Mouse (Mus musculus) gastrocnemius, adult 8-10 months (tissue): ENCODE measurements around the gene Gpatch3. TPM values are rescaled to one million over a fixed set of nuclear protein-coding genes. Genes with fewer than 3 reads are reported as not detected.

ENCODE experiments used
- DNase-seq, 2 experiments: peaks; one replicate each; pipeline ENCODE4 v3.0.0; 2022; ENCODE audit warnings: low spot score in 2 of 2
- microRNA-seq: library from miRNA; unstranded; fragments of <30 nt; microRNA quantifications from one replicate; pipeline ENCODE4 v1.2.0, GENCODE M21; 2022
- total RNA-seq, 4 experiments: library from RNA; stranded (reverse); gene quantifications; 2 replicates each; pipeline ENCODE4 v1.2.4; 2022

The Gpatch3 gene
- total RNA-seq, 4 experiments from 2014 or later, result 3.0 to 3.8 (median 3.4) TPM

GRCm38 (mm10) chr4:133619473-133620136 lies 45.1 kb downstream of the Gpatch3 start:
- DNase-seq, result no peak

- DNase-seq, result no peak
Measured at GRCm38 (mm10) chr4:133620668-133621067, 46.1 kb downstream of the Gpatch3 start.

- DNase-seq, result no peak
Measured at GRCm38 (mm10) chr4:133622161-133622695, 47.7 kb downstream of the Gpatch3 start.

- DNase-seq, result no peak
Measured at GRCm38 (mm10) chr4:133624830-133625229, 50.3 kb downstream of the Gpatch3 start.

- DNase-seq, result no peak
Measured at GRCm38 (mm10) chr4:133625621-133626071, 51.1 kb downstream of the Gpatch3 start.

GRCm38 (mm10) chr4:133626221-133626620 lies 51.7 kb downstream of the Gpatch3 start:
- no peak for DNase-seq

GRCm38 (mm10) chr4:133626621-133627020 lies 52.1 kb downstream of the Gpatch3 start:
- no peak for DNase-seq

- DNase-seq, result no peak
Measured at GRCm38 (mm10) chr4:133627039-133627438, 52.5 kb downstream of the Gpatch3 start.

GRCm38 (mm10) chr4:133628517-133628916 lies 54.0 kb downstream of the Gpatch3 start:
- no peak for DNase-seq

GRCm38 (mm10) chr4:133629191-133629590 lies 54.6 kb downstream of the Gpatch3 start:
- no peak for DNase-seq

- no peak for DNase-seq
Measured at GRCm38 (mm10) chr4:133630326-133630920, 55.9 kb downstream of the Gpatch3 start.

- DNase-seq, result no peak
Measured at GRCm38 (mm10) chr4:133631071-133631768, 56.7 kb downstream of the Gpatch3 start.

GRCm38 (mm10) chr4:133631769-133632411 lies 57.3 kb downstream of the Gpatch3 start:
- no peak for DNase-seq

GRCm38 (mm10) chr4:133632483-133633327 lies 58.2 kb downstream of the Gpatch3 start:
- DNase-seq, result no peak

GRCm38 (mm10) chr4:133633332-133634042 lies 58.9 kb downstream of the Gpatch3 start:
- peak; percentile 84 to 85 for DNase-seq

Small RNA genes lying within 50 kb of the gene (microRNA-seq; reads per million reads assigned to microRNA genes)
- not detected for gene Gm23158

Other genes starting within 250 kb of the Gpatch3 start
- 100 to 1,000 TPM in 2 of 4 experiments, 10 to 100 TPM in 2; 85.4 to 104 (median 95.3) TPM for gene Wdtc1, start 221.3 kb upstream of the Gpatch3 start, total RNA-seq
- 1 to 10 TPM; 6.9 to 9.8 (median 8.4) TPM for gene Slc9a1, start 205.0 kb upstream of the Gpatch3 start, total RNA-seq
- gene Tent5b, start 94.6 kb upstream of the Gpatch3 start, total RNA-seq, result under 1 TPM; 0.41 to 0.87 (median 0.69) TPM
- gene Trnp1, start 76.2 kb upstream of the Gpatch3 start, total RNA-seq, result 1 to 10 TPM in 1 of 4 experiments, under 1 TPM in 3; 0.41 to 1.4 (median 0.81) TPM
- not detected for gene Kdf1, start 55.8 kb upstream of the Gpatch3 start, total RNA-seq
- 10 to 100 TPM; 43.8 to 51.1 (median 47.0) TPM for gene Nudc, start 28.7 kb upstream of the Gpatch3 start, total RNA-seq
- gene Nr0b2, start 21.4 kb upstream of the Gpatch3 start, total RNA-seq, result under 1 TPM in 1 of 4 experiments, not detected in 3; 0.34 TPM
- 1 to 10 TPM; 4.8 to 6.8 (median 5.7) TPM for gene Gpn2, start 9.6 kb downstream of the Gpatch3 start, total RNA-seq
- 1 to 10 TPM in 1 of 4 experiments, under 1 TPM in 3; 0.51 to 1.3 (median 0.79) TPM for gene Sfn, start 27.4 kb downstream of the Gpatch3 start, total RNA-seq
- gene Zdhhc18, start 75.4 kb downstream of the Gpatch3 start, total RNA-seq, result 10 to 100 TPM; 25.7 to 48.0 (median 33.2) TPM
- 10 to 100 TPM; 12.3 to 16.0 (median 12.5) TPM for gene Pigv, start 97.9 kb downstream of the Gpatch3 start, total RNA-seq
- 10 to 100 TPM; 23.3 to 27.5 (median 26.0) TPM for gene Arid1a, start 182.0 kb downstream of the Gpatch3 start, total RNA-seq